ENCODE assay signal across 8 mouse cellular contexts in genomic region chr7:130273265-130273664, GRCm38 (mm10).
A peak's percentile ranks its signal among the peaks of the same experiment; 100 is the strongest.
DNase-seq lines count a peak whose midpoint lies in the region; ATAC-seq lines count a peak whose summit lies in the region.

No protein-coding gene starts in this region.

- H3K4me3 ChIP-seq in forebrain, embryonic 10.5 days: no peak overlapping the region
- no peak overlapping the region for H3K4me3 ChIP-seq in forebrain, embryonic 15.5 days
- H3K4me3 ChIP-seq in intestine, embryonic 16.5 days (ENCODE audit: low read length): no peak overlapping the region
- H3K4me3 ChIP-seq in limb, embryonic 13.5 days: no peak overlapping the region
- H3K4me3 ChIP-seq in stomach, embryonic 14.5 days (ENCODE audit: low read depth, low read length): no peak overlapping the region

- no peak for ATAC-seq in forebrain, embryonic 15.5 days (replicated peaks)
- ATAC-seq in intestine, embryonic 16.5 days: peak; percentile 64
- ATAC-seq in limb, embryonic 13.5 days (ENCODE audit: low FRiP score, low read depth): peak; percentile 51; the same call in 1 of the 2 replicates
- peak; percentile 43; the same call in 1 of the 2 replicates for ATAC-seq in stomach, embryonic 14.5 days (ENCODE audit: insufficient number of reproducible peaks, insufficient read depth, low FRiP score, low read depth)

- H3K27me3 ChIP-seq in forebrain, embryonic 10.5 days (ENCODE audit: poor library complexity, severe bottlenecking): peaks cover 94% of the 10 kb centered on the region
- no peaks in the 10 kb centered on the region for H3K27me3 ChIP-seq in forebrain, embryonic 15.5 days
- H3K27me3 ChIP-seq in intestine, embryonic 16.5 days (replicated peaks; ENCODE audit: control insufficient read depth, insufficient read depth, low read length): no peaks in the 10 kb centered on the region
- peaks cover 14% of the 10 kb centered on the region for H3K27me3 ChIP-seq in limb, embryonic 13.5 days
- no peaks in the 10 kb centered on the region for H3K27me3 ChIP-seq in stomach, embryonic 14.5 days (ENCODE audit: control insufficient read depth, insufficient read depth, low read length)

- peak; percentile 81 for DNase-seq in forebrain, embryonic 10.5 days (ENCODE audit: extremely low spot score, low spot score)
- DNase-seq in cerebellum, postnatal 10 days: peak; percentile 92 to 94
- DNase-seq in gastrocnemius, adult 8-10 months (ENCODE audit: low spot score in 2 of 2): peak; percentile 25 to 41
- DNase-seq in naive thymus-derived CD4-positive, alpha-beta T cell, adult 2 months (ENCODE audit: low read depth): peak; percentile 18

- H3K9ac ChIP-seq in forebrain, embryonic 15.5 days (replicated peaks): no peak overlapping the region
- no peak overlapping the region for H3K9ac ChIP-seq in intestine, embryonic 16.5 days (ENCODE audit: low read depth, low read length)
- H3K9ac ChIP-seq in limb, embryonic 13.5 days: no peak overlapping the region
- no peak overlapping the region for H3K9ac ChIP-seq in stomach, embryonic 14.5 days (replicated peaks; ENCODE audit: low read depth, low read length)

- 15% methylated on average over 16 of the region's 16 CpGs for WGBS in forebrain, embryonic 10.5 days
- 13% methylated on average over 16 of the region's 16 CpGs for WGBS in forebrain, embryonic 15.5 days
- WGBS in intestine, embryonic 16.5 days: 10% methylated on average over 16 of the region's 16 CpGs
- WGBS in limb, embryonic 13.5 days: 16% methylated on average over 16 of the region's 16 CpGs
- 16% methylated on average over 16 of the region's 16 CpGs for WGBS in stomach, embryonic 14.5 days

- H3K27ac ChIP-seq in forebrain, embryonic 10.5 days: no peak overlapping the region; the same call in 1 of the 2 replicates
- no peak overlapping the region for H3K27ac ChIP-seq in forebrain, embryonic 15.5 days (replicated peaks)
- no peak overlapping the region for H3K27ac ChIP-seq in intestine, embryonic 16.5 days (ENCODE audit: low read length)
- no peak overlapping the region for H3K27ac ChIP-seq in limb, embryonic 13.5 days
- H3K27ac ChIP-seq in stomach, embryonic 14.5 days (ENCODE audit: low read length): no peak overlapping the region

- H3K4me2 ChIP-seq in forebrain, embryonic 15.5 days (replicated peaks): no peak overlapping the region
- H3K4me2 ChIP-seq in intestine, embryonic 16.5 days (ENCODE audit: low read depth, low read length): no peak overlapping the region
- H3K4me2 ChIP-seq in limb, embryonic 13.5 days (replicated peaks): no peak overlapping the region
- no peak overlapping the region for H3K4me2 ChIP-seq in stomach, embryonic 14.5 days (replicated peaks; ENCODE audit: low read depth, low read length)

- H3K36me3 ChIP-seq in forebrain, embryonic 10.5 days (replicated peaks): no peaks in the 10 kb centered on the region
- H3K36me3 ChIP-seq in forebrain, embryonic 15.5 days: no peaks in the 10 kb centered on the region
- H3K36me3 ChIP-seq in intestine, embryonic 16.5 days (ENCODE audit: control insufficient read depth, insufficient read depth, low read length): no peaks in the 10 kb centered on the region
- H3K36me3 ChIP-seq in limb, embryonic 13.5 days: no peaks in the 10 kb centered on the region
- no peaks in the 10 kb centered on the region for H3K36me3 ChIP-seq in stomach, embryonic 14.5 days (ENCODE audit: control insufficient read depth, insufficient read depth, low read length)

- H3K4me1 ChIP-seq in forebrain, embryonic 10.5 days: peaks cover 57% of the 10 kb centered on the region
- H3K4me1 ChIP-seq in forebrain, embryonic 15.5 days: peaks cover 16% of the 10 kb centered on the region
- H3K4me1 ChIP-seq in intestine, embryonic 16.5 days (ENCODE audit: control insufficient read depth, insufficient read depth, low read length): 0 out of 2 replicates have a peak, but pooled peaks cover 3% of the 10 kb centered on the region
- H3K4me1 ChIP-seq in limb, embryonic 13.5 days: peaks cover 23% of the 10 kb centered on the region
- 0 out of 2 replicates have a peak, but pooled peaks cover 2% of the 10 kb centered on the region for H3K4me1 ChIP-seq in stomach, embryonic 14.5 days (ENCODE audit: control insufficient read depth, insufficient read depth, low read length)

- H3K9me3 ChIP-seq in forebrain, embryonic 10.5 days: no peaks in the 10 kb centered on the region
- no peaks in the 10 kb centered on the region for H3K9me3 ChIP-seq in forebrain, embryonic 15.5 days
- H3K9me3 ChIP-seq in intestine, embryonic 16.5 days (ENCODE audit: control insufficient read depth, low read length): no peaks in the 10 kb centered on the region
- H3K9me3 ChIP-seq in limb, embryonic 13.5 days: no peaks in the 10 kb centered on the region
- H3K9me3 ChIP-seq in stomach, embryonic 14.5 days (ENCODE audit: control insufficient read depth, low read depth, low read length): no peaks in the 10 kb centered on the region

Comparison
In these comparisons a context has a peak if more than half of its experiments do, and no peak if none do; other contexts are left out.
1. DNase-seq: peak in every context shown above with its lines; median percentile 93 in cerebellum, postnatal 10 days; 81 in forebrain, embryonic 10.5 days; 33 in gastrocnemius, adult 8-10 months; 18 in naive thymus-derived CD4-positive, alpha-beta T cell, adult 2 months.